Mouse (Mus musculus) ES-Bruce4 (cell line): Measurements from ENCODE around the gene Vmn1r183. TPM values are rescaled to one million over a fixed set of nuclear protein-coding genes. Genes with fewer than 3 reads are reported as not detected.
"Not testable (repeated sequence)": the region's sequence is repeated elsewhere in the genome, so short reads cannot be mapped to it uniquely, and the experiment has no call there.

Experiments used
- H3K27ac ChIP-seq: 2 replicates; pipeline ENCODE4 v1.5.1; 2012; ENCODE audit warnings: low read length, inconsistent platforms; ENCODE audit not compliant: insufficient read depth
- H3K27me3 ChIP-seq: 2 replicates; pipeline ENCODE4 v1.6.1; 2012; ENCODE audit warnings: mild to moderate bottlenecking, low read length, inconsistent platforms; ENCODE audit not compliant: control insufficient read depth, poor library complexity, insufficient read depth, severe bottlenecking
- H3K36me3 ChIP-seq: 2 replicates; pipeline ENCODE4 v1.6.1; 2012; ENCODE audit warnings: inconsistent platforms, mild to moderate bottlenecking, low read length, moderate library complexity; ENCODE audit not compliant: control insufficient read depth, poor library complexity, insufficient read depth, severe bottlenecking
- H3K4me1 ChIP-seq: one replicate; pipeline ENCODE4 v1.8.1; 2011; ENCODE audit warnings: low read length; ENCODE audit not compliant: control insufficient read depth, insufficient read depth
- H3K4me3 ChIP-seq: 2 replicates; pipeline ENCODE4 v1.5.1; 2011; ENCODE audit warnings: low read depth, mild to moderate bottlenecking, low read length
- H3K9ac ChIP-seq: 2 replicates; pipeline ENCODE4 v1.6.1; 2012; ENCODE audit warnings: low read depth, mild to moderate bottlenecking, inconsistent platforms; ENCODE audit not compliant: poor library complexity, severe bottlenecking
- H3K9me3 ChIP-seq: replicated peaks from 2 replicates; pipeline ENCODE4 v1.6.1; 2012; ENCODE audit warnings: mild to moderate bottlenecking, low read length, inconsistent platforms; ENCODE audit not compliant: control insufficient read depth, poor library complexity, insufficient read depth, severe bottlenecking
- CTCF ChIP-seq: IDR thresholded peaks from one replicate; pipeline ENCODE4 v1.8.1; 2011; ENCODE audit warnings: low read depth, low read length
- EP300 ChIP-seq: IDR thresholded peaks from 2 replicates; pipeline ENCODE4 v1.6.1; 2011; ENCODE audit warnings: low read depth, low read length; ENCODE audit not compliant: insufficient read depth
- POLR2A ChIP-seq: IDR thresholded peaks from one replicate; pipeline ENCODE4 v1.8.1; 2011; ENCODE audit warnings: low read length; ENCODE audit not compliant: insufficient read depth
- polyA plus RNA-seq: library from polyadenylated mRNA; stranded (reverse); fragments of >200 nt; gene quantifications from 2 replicates; pipeline ENCODE4 v1.2.4, GENCODE M21; 2011; ENCODE audit warnings: low read depth; ENCODE audit not compliant: missing spikeins, insufficient read depth, insufficient read length

The Vmn1r183 gene
- polyA plus RNA-seq, result not detected in 2 replicates

DNA sequence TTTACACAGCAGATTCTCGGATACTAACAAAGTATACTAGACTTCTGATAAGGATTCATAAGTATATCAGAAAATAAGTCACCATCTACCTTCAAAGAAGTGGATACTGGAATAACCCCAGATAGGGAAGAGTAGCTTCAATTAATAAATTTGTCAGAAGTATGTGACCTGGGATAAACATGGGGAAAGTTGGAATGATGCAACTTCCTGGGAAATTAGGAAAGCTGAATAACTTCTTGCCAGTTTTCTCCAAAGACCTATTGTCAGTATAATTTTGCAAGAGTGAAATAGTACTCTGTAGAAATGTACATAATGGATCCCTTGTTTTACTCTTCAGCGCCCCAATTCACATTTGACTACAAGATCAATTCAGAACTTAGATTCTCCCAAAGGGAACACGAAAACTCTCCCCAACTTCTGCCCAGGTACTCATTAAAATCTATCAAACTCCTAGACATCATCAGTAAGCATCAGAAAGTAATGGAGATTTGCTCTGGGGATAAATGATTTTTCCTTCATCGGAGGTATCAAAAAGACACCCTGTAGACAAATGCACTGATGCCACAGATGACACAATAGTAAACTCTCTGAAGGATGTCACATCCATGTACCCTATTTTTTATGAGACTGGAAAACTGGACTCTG is at the start of gene Vmn1r183:
TSS of gene Vmn1r183 (plus strand) at position 595 of the 645 bp plus-strand sequence.
- Histone ChIP-seq H3K27me3 (no peaks in the 10 kb centered on the region), H3K36me3 (no peaks in the 10 kb centered on the region)
- TF ChIP-seq POLR2A (no peak), EP300 (no peak), CTCF (no peak)

GRCm38 (mm10) chr7:24074424-24074823 is 21.4 kb downstream of the Vmn1r183 start:
- H3K4me1 ChIP-seq, H3K9ac ChIP-seq, H3K27ac ChIP-seq, H3K36me3 ChIP-seq, H3K4me3 ChIP-seq, H3K27me3 ChIP-seq, H3K9me3 ChIP-seq: not testable (repeated sequence)
- TF ChIP-seq EP300, result peak; percentile 65

More for the DNA sequence above, at the start of gene Vmn1r183:
- Histone ChIP-seq H3K4me1 (no peaks in the 10 kb centered on the region), H3K9me3 (no peaks in the 10 kb centered on the region), H3K9ac (no peak within 1 kb of the TSS), H3K27ac (no peak within 1 kb of the TSS), H3K4me3 (no peak within 1 kb of the TSS)

DNA sequence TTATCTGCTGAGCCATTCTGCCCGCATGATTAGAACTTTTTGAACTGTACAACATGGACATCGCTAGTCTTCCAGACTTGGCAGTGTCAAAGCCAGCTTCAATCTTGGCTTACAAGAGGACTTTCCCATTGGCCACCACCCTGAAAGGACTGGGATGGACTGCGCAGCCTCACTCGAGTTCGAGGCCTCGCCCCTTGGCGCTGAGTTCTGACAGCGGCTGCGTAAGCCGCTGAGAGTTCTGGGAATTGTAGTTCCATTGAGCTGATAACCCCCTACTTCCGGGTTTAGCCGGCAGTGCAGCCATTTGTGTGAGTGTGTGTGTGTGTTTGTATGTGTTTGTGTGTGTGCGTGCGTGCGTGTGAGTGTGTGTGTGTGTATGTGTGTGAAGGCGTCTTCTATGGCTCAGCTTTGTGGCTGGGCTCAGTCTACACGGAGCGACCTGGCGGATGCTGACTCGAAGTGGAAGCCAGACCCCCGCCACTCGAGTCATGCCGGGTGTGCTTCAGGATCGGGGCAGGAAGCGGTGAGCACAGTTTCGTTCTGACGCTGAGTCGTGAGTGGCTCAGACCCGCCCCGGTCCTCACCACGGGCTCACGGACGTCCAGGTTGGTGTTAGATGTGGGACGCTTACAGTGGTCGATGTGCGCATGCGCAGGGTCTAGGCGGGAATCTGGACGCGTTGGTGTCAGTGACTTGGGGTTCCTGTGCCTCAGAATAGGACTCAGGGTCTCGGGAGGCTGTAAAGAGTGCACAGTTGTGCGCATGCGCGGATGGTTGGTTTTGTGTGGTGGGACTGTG is 28.8 kb downstream of the Vmn1r183 start, which contains the start of gene Zfp180:
TSS of gene Zfp180 (plus strand) at position 291 of the 798 bp plus-strand sequence.
- no peaks in the 10 kb centered on the region for H3K9me3 ChIP-seq
- H3K9ac ChIP-seq, result peak within 1 kb of the TSS; percentile 29
- H3K4me1 ChIP-seq, result no peaks in the 10 kb centered on the region
- no peaks in the 10 kb centered on the region for H3K27me3 ChIP-seq
- TF ChIP-seq CTCF (no peak), POLR2A (peak; percentile 50)
- H3K36me3 ChIP-seq, result no peaks in the 10 kb centered on the region
- peak within 1 kb of the TSS; percentile 26 for H3K27ac ChIP-seq
- peak within 1 kb of the TSS; percentile 86 for H3K4me3 ChIP-seq

GRCm38 (mm10) chr7:24082457-24083235 is 29.6 kb downstream of the Vmn1r183 start:
- no peak for TF ChIP-seq EP300
- TF ChIP-seq CTCF, result no peak
- peak overlapping the region; percentile 29 for H3K9ac ChIP-seq
- H3K4me1 ChIP-seq, result no peaks in the 10 kb centered on the region
- H3K4me3 ChIP-seq, result peak overlapping the region; percentile 86
- no peaks in the 10 kb centered on the region for H3K36me3 ChIP-seq
- H3K9me3 ChIP-seq, result no peaks in the 10 kb centered on the region
- peak overlapping the region; percentile 26 for H3K27ac ChIP-seq
- no peaks in the 10 kb centered on the region for H3K27me3 ChIP-seq

- Histone ChIP-seq H3K9me3 (no peaks in the 10 kb centered on the region; the same call in 1 of the 2 replicates), H3K4me3 (peak overlapping the region; percentile 99)
Observed at GRCm38 (mm10) chr7:24086871-24087270, 33.8 kb downstream of the Vmn1r183 start.

More at GRCm38 (mm10) chr7:24086871-24087270, 33.8 kb downstream of the Vmn1r183 start:
- H3K27ac ChIP-seq, result peak overlapping the region; percentile 59; the same call in 1 of the 2 replicates
- TF ChIP-seq EP300, result no peak
- no peak for TF ChIP-seq POLR2A
- no peak for TF ChIP-seq CTCF
- peak overlapping the region; percentile 88 for H3K9ac ChIP-seq
- no peaks in the 10 kb centered on the region for H3K27me3 ChIP-seq
- no peaks in the 10 kb centered on the region for H3K4me1 ChIP-seq
- no peaks in the 10 kb centered on the region; the same call in 1 of the 2 replicates for H3K36me3 ChIP-seq
